Comparison of ENCODE assay signal across 8 mouse cellular contexts in the genomic region with DNA sequence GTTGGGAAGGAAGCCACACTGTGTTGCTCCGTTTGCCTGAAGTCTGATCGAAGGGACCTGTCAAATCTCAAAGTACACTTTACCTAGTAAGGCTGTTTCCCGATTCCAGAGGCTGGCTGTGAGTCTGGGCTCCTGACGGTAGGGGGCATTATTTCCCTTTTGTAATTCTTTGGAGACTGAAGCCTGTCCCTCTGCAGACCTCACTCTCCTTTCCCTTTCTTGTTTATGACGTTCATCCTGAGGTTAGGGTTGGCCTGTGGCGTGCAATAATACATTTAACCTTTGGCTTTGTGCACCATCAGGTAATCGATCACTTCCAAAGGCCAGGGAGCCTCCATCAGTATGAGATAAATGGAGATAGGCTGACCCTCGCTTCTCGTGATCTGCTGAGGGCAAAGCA. TPM values are rescaled to one million over a fixed set of nuclear protein-coding genes. Genes with fewer than 3 reads are reported as not detected.
A peak's percentile ranks its signal among the peaks of the same experiment; 100 is the strongest.
DNase-seq lines count a peak whose midpoint lies in the region; ATAC-seq lines count a peak whose summit lies in the region.

No protein-coding gene starts in this region.

- H3K36me3 ChIP-seq in limb, embryonic 12.5 days: no peaks in the 10 kb centered on the region
- H3K36me3 ChIP-seq in neural tube, embryonic 11.5 days (ENCODE audit: control insufficient read depth, insufficient read depth, low read length): no peaks in the 10 kb centered on the region

- H3K4me3 ChIP-seq in limb, embryonic 12.5 days (replicated peaks): no peak overlapping the region
- no peak overlapping the region for H3K4me3 ChIP-seq in neural tube, embryonic 11.5 days (ENCODE audit: low read depth, low read length)

- H3K4me1 ChIP-seq in limb, embryonic 12.5 days (replicated peaks): 0 out of 2 replicates have a peak, but pooled peaks cover 3% of the 10 kb centered on the region
- H3K4me1 ChIP-seq in neural tube, embryonic 11.5 days (ENCODE audit: control insufficient read depth, insufficient read depth, low read length): no peaks in the 10 kb centered on the region

- no peak overlapping the region for H3K9ac ChIP-seq in limb, embryonic 12.5 days (replicated peaks)
- no peak overlapping the region for H3K9ac ChIP-seq in neural tube, embryonic 11.5 days (ENCODE audit: low read length)

- DNase-seq in thymus, postnatal 4 days: peak; percentile 24
- no peak for DNase-seq in thymus, postnatal 36 days
- DNase-seq in cerebellum, adult 9-10 months: peak; percentile 89
- DNase-seq in frontal cortex, postnatal 10 days (ENCODE audit: low spot score in 2 of 2): peak; percentile 17 to 44
- peak; percentile 8 to 39 for DNase-seq in kidney, adult 8-10 months
- peak; percentile 75 for DNase-seq in neural tube, embryonic 11.5 days (ENCODE audit: low spot score)
- DNase-seq in spleen, adult 12 weeks (ENCODE audit: low spot score): no peak

- no peaks in the 10 kb centered on the region for H3K9me3 ChIP-seq in limb, embryonic 12.5 days
- no peaks in the 10 kb centered on the region for H3K9me3 ChIP-seq in neural tube, embryonic 11.5 days (ENCODE audit: control insufficient read depth, low read length)

- no peaks in the 10 kb centered on the region for H3K27me3 ChIP-seq in limb, embryonic 12.5 days
- no peaks in the 10 kb centered on the region for H3K27me3 ChIP-seq in neural tube, embryonic 11.5 days (ENCODE audit: control insufficient read depth, insufficient read depth, low read length)

- no peak overlapping the region for H3K27ac ChIP-seq in limb, embryonic 12.5 days
- no peak overlapping the region for H3K27ac ChIP-seq in neural tube, embryonic 11.5 days (ENCODE audit: low read depth, low read length)

- ATAC-seq in limb, embryonic 12.5 days (ENCODE audit: insufficient number of reproducible peaks, insufficient read depth, low FRiP score, low TSS enrichment, low read depth): no peak
- ATAC-seq in neural tube, embryonic 11.5 days (ENCODE audit: insufficient read depth, low FRiP score, low TSS enrichment): peak; percentile 20; the same call in 1 of the 2 replicates

- WGBS in limb, embryonic 12.5 days: 4% methylated on average over 9 of the region's 9 CpGs
- WGBS in neural tube, embryonic 11.5 days: 28% methylated on average over 9 of the region's 9 CpGs

- 0 out of 2 replicates have a peak overlapping the region, but pooled peaks have one; percentile 28 for H3K4me2 ChIP-seq in limb, embryonic 12.5 days
- no peak overlapping the region for H3K4me2 ChIP-seq in neural tube, embryonic 11.5 days (ENCODE audit: low read depth)

RNA-seq across cellular contexts. Expression of gene N4bp1, which starts 48.8 kb away (rescaled TPM):
- 11.9 and 12.4 TPM in 2 replicates for polyA plus RNA-seq in limb, embryonic 12.5 days (2016; fragmentation: Nextera tagmentation; extraction: Ambion mirVana)
- polyA plus RNA-seq in neural tube, embryonic 11.5 days (2014; fragmentation: Nextera tagmentation; extraction: Ambion mirVana): 11.1 and 12.0 TPM in 2 replicates

Comparison
In these comparisons a context has a peak if more than half of its experiments do, and no peak if none do; other contexts are left out.
1. DNase-seq: peak in thymus, postnatal 4 days (single experiment), cerebellum, adult 9-10 months (single experiment), frontal cortex, postnatal 10 days (2 of 2), kidney, adult 8-10 months (2 of 2) and neural tube, embryonic 11.5 days (single experiment); none in thymus, postnatal 36 days (0 of 2) and spleen, adult 12 weeks (single experiment).